Mouse (Mus musculus) embryo, embryonic 10 days (tissue): ENCODE results near the gene Igfl3.
A peak's percentile ranks its signal among the peaks of the same experiment; 100 is the strongest.

Experiments used
- DNase-seq: peaks from one replicate; pipeline ENCODE4 v3.0.0-alpha.2; 2015; ENCODE audit warnings: low spot score

Igfl3 gene

GRCm38 (mm10) chr7:18176194-18176593 lies at the start of gene Igfl3:
Gene Igfl3, plus strand, starts transcription at chr7:18176494.
- DNase-seq: no peak

- peak; percentile 48 for DNase-seq
These were observed 34.6 kb downstream of the Igfl3 start for GRCm38 (mm10) chr7:18210938-18211337.

- DNase-seq: no peak
These were observed 38.4 kb downstream of the Igfl3 start for GRCm38 (mm10) chr7:18214699-18215098.
